Mouse (Mus musculus): ENCODE data around the gene Med24.

Gene Med24

DNA sequence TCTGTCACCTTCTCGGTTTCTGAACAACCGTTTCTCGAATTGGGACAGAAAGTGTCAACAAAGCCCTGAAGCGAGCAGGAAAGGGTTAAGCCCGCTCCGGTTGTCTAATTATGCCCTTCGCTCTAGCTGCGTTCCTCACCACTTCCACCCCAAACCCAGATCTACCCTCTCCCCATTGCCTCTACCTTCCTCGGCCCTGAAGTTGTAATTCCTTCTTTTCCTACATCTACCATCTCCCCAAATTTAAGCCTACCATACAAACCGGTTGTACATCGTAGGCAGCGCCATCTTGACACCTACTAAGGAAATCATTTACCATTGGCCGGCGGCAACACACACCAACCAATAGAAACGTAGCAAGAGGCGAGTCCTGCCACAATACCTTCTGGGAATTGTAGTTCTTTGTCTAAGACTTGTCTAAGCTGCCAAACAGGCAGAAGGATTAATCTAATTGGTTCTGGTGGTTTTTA, at the start of gene Med24:
TSS of gene Med24 (minus strand) at position 317 of the 470 bp plus-strand sequence.
- DNase-seq (ENCODE audit: inconsistent ontology term), result peak; percentile 83

DNA sequence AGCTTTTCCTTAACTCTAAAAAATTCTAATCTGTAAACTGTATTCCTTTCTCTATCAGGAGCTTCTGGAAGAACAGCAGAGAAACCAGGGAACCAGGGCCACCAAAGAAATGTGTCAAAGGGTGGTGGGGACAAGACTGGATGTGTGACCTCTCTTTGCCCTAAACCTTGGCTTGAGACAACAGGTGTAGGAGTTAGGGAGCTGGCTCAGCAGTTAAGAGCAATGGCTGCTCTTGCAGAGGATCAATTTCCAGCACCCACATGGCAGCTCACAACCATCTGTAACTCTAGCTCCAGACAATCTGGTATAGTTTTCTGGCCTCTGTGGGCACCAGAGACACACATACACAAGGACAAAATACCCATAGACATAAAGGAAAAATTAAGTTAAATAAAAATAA, 48.7 kb upstream of the Med24 start:
- no peak for DNase-seq (ENCODE audit: inconsistent ontology term)

GRCm38 (mm10) chr11:98776843-98777590, 47.8 kb upstream of the Med24 start:
- DNase-seq (ENCODE audit: inconsistent ontology term), result no peak

GRCm38 (mm10) chr11:98776052-98776764, 47.0 kb upstream of the Med24 start:
- DNase-seq (ENCODE audit: inconsistent ontology term), result no peak

DNA sequence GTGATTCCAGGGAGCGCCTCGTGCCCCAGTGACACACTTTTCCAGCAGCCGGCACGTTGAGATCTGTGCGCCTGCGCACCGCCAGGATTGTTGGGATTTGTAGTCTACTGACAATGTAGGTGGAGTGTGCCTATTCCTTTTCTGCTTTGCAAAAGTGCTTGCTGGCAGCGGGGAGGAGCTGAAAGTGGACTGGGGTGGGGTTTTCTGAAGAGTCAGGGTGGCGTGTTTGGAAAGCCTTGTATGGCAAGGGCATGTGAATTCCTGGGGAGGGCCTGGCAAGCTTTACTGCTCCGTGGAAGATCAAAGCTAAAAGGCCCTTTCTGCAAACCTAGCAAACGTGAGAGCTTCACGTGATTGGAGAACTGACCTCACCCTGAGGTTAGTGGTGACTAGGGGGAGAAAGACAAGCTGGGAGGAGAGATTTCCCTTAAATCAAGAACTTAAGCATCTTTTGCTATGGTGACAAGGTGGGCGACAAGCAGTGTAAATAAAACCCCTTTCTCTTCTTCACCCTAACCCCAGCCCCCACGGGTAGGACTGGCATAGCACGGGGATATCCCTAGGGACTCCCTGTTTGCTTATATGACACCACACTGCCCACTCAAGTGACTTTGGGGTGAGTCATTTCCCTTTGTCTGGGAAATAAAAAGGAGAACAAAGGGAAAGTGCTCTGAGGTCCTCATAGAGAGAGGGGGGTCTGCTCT, 46.3 kb upstream of the Med24 start:
- DNase-seq (ENCODE audit: inconsistent ontology term), result peak; percentile 99

DNA sequence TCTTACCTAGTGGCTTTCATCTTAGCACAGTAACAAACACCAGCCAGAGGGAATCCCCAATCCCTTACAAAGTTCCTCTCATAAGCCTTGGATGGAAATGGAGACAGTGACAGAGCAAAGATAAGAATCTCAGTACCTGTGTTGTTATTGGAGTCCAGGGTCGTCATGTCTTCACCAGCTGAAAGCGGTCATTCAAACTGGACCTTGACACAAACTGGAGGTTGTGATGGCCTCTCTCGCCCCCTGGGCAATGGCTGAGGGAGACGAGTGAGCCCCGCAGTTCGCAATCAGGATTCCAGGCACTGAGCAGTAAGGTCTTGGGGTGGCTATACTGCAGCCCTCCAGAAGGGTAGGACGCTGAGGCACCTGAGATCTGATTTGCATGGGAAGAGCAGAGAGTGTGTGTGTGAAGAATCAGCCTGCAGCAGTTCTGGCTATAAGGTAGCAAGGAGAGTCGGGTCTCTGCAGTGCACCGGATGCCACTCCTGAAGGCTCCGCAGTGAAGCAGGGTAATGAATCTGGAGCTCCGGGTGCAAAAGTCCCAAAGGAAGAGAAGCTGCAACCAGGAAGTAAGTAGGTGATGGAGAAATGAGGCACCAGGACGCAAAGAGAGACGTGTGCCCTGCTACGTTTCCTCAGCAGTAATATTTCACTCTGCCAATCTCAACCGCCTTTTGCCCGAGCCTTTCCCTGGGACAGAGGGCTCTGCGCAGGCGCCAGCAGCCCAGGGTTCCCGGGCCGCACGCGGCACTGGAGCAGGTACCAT, 45.5 kb upstream of the Med24 start, which contains the start of gene Nr1d1:
TSS of gene Nr1d1 (minus strand) at position 752 of the 766 bp plus-strand sequence.
- DNase-seq (ENCODE audit: inconsistent ontology term), result no peak

DNA sequence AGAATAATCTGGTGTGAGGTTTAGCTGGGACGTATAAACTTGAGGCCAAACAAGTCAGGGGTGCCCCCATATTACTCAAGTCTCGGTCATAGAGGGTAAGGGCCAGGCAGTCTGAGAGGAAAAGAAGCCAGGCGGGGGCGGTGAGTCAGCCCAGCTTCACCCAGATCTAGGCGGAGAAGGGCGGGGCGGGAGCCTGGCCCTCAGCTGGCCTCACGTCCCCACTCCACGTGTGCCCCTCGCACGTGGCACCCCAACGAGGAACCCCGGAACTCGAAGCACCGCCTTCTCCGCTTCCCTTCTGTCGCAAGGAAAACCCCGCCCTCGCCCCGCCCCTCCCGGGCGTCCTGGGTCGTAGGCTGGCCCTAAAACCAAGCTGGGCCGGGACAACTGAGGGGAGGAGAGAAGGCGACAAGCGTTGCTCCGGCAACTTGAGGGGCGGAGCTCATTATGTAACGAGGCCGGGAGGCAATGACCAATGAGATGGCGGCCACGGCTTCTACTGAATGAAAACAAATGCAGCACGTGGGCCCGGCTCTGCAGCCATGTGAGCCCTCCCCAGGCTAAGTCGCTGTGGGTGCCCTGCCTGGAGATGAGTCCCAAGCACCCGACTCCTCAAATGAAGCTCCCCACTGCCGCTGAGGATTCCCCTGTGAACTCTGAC, 44.5 kb upstream of the Med24 start:
- DNase-seq (ENCODE audit: inconsistent ontology term), result peak; percentile 100

DNA sequence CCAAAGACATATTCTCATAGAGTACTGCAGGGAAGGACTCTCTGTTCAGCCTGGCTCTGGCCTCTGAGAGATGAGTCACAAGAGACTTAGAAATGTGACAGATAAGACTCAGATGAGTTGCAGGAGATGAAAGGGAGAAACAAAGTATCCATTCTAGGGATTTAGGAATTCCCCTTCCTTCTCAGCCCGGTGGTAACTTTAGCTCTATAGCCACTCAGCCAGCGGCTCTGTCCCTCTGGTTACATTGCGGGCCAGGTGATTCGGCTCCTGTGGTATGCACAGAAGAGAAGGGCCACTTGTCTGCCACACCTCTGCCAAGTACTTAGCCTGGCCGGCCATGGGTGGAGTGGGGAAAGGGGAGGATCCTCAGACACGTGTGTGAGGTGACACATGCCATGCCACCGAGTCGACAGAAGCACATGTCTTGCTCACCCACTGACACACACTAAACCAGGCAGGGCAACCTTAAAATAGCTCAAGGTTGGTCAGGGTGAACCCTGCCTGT, 43.5 kb upstream of the Med24 start:
- DNase-seq (ENCODE audit: inconsistent ontology term), result peak; percentile 92

DNA sequence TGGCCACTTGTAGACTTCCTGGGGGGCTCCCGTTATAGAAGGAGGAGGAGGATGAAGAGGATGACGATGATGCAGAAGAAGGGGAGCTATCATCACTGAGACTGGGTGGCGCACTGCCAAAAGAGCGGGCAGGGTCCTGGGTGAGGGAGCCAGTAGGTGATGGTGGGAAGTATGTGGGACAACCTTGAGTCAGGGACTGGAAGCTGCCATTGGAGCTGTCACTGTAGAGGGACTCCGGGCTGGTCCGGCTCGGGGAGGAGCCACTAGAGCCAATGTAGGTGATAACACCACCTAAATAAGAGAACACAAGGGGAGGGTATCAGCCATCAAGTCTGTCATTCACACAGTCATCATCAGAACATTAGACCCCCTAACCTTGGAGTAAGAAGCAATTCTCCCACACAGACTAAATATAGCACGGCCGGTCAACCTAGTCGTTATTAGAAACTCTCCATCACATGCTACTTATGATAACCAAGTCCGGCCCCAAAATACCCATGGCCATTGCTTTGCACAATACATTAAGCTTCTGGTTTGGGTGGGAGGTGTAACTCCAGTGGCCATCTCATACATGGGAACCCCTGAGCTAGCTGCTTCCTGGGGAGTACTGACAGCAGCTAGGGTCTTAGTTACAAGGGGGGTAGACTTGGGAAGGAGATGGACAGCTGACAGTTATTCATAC, 42.8 kb upstream of the Med24 start:
- DNase-seq (ENCODE audit: inconsistent ontology term), result no peak

GRCm38 (mm10) chr11:98771131-98771530, 41.9 kb upstream of the Med24 start:
- no peak for DNase-seq (ENCODE audit: inconsistent ontology term)

GRCm38 (mm10) chr11:98770096-98770975, 41.1 kb upstream of the Med24 start:
- DNase-seq (ENCODE audit: inconsistent ontology term), result no peak

GRCm38 (mm10) chr11:98769007-98769954, 40.0 kb upstream of the Med24 start:
- no peak for DNase-seq (ENCODE audit: inconsistent ontology term)

DNA sequence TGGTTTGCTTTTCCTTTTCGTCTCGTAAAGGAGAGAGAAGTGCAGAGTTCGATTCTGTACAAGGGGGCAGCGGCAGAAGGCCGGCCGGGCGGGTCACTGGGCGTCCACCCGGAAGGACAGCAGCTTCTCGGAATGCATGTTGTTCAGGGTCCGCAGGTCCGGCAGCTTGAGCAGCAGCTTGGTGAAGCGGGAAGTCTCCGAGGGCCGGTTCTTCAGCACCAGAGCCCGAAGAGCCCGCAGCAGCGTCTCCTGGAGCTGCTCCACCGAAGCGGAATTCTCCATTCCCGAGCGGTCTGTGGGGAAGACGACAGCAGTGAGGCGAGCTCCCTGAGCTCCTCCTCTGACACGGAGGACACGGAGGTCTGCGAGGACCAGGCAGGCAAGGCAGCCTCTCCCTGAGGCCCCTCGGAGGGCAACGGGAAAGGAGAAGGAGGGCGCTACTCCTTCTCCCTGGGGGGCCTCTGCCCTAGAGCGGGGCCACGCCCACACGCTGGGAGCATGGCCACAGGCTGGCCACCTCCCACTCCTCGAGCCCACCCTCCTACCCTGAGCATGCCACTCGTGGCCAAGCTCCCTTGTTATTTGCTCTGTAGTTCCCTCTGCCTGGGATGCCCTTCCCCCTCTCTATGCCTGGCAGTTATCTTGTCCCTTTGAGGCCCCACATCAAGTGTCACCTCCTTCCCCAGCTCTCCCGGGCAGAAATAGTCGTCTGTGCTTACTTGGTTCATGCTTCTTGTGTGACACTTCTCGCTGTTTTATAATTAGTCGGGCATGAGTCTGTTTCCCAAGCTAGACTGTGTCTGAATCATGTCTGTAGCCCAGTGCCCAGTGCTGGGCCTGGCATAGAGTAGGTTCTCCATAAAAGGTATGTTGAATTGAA, 39.1 kb upstream of the Med24 start:
- peak; percentile 54 for DNase-seq (ENCODE audit: inconsistent ontology term)

DNA sequence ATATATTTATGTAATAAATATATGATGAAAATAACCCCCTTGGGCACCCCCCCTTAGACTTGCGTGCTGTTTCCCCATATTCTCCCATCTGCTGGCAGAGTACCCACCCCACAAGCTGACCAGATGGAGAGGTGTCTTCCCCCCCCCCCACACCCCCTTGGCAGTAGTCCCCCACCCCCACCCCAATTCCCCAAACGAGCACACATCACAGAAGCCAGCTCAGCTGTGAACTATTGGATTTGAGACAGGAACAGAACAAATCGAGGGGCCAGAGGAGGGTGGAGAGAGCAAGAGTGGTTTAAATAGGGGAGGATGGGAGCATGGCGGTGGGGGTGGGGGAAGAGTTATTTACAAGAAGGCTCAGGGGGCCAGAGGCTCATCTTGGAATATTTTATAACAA, 38.5 kb upstream of the Med24 start:
- DNase-seq (ENCODE audit: inconsistent ontology term), result no peak

GRCm38 (mm10) chr11:98767276-98767675, 38.0 kb upstream of the Med24 start:
- peak; percentile 84 for DNase-seq (ENCODE audit: inconsistent ontology term)

DNA sequence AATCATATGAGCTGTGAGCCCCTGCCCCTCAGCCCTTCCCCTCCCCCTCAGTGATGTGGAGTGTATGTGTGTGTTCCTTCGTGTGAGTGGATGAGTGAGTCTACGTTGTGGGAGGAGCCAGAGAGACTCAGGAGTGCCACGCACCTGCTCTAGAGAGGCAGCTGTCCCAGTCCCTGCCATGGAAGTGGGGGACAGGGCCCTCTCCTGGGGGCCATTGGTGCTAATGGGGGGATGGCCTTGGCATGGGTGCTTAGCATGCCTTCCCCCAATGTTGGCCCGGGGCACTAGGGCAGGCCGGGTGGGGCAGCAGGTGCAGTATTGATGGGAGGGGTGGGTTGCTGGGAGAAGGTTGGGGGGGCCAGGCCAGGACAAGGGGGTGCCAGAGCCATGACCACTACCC, 37.6 kb upstream of the Med24 start:
- no peak for DNase-seq (ENCODE audit: inconsistent ontology term)

GRCm38 (mm10) chr11:98766346-98766745, 37.1 kb upstream of the Med24 start:
- no peak for DNase-seq (ENCODE audit: inconsistent ontology term)

Data from Muller cell, postnatal 12 days (primary cell).